Mouse (Mus musculus) kidney, adult 2 months (tissue): Measurements from ENCODE around the gene Sp110.
"Not testable (repeated sequence)": the region's sequence is repeated elsewhere in the genome, so short reads cannot be mapped to it uniquely, and the experiment has no call there.

Source experiments
- CTCF ChIP-seq: fragments of 200-500 bp; conservative IDR thresholded peaks from 2 replicates; pipeline ENCODE4 v1.5.1; 2011; ENCODE audit warnings: low read depth, mild to moderate bottlenecking, control low read depth, low read length, moderate library complexity, mixed read lengths; ENCODE audit not compliant: insufficient read depth, insufficient read length
- POLR2A ChIP-seq: fragments of 200-500 bp; IDR thresholded peaks from one replicate; pipeline ENCODE4 v1.6.1; 2011; ENCODE audit warnings: low read depth, low read length, control low read depth

DNA sequence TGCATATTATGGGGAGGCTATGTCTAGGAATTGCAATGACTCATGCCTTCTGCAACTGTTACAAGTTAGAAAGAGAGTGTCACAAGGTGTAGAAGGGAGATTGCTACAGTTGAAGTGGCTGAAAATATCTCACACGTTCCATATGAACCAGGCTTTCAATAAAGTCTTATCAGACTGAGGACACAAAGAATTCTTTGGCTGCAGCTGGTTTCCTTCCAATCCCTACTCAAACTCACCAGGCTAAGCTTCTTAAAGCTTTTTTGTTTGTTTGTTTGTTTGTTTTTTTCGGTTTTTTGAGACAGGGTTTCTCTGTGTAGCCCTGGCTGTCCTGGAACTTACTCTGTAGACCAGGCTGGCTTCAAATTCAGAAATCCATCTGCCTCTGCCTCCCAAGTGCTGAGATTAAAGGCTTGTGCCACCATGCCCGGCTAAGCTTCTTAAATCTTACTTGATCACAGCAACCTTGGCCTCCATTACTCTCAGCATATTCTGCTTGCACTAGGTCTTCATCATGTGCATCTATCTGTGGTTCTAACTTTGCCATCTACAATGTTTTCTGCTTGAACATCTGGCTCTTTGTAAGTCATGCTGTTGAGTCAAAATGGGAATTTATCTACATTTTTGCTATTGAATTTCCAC, 20.1 kb downstream of the Sp110 start:
- not testable (repeated sequence) for TF ChIP-seq CTCF, POLR2A
